Mouse (Mus musculus) hindbrain, embryonic 16.5 days (tissue): ENCODE measurements around the gene Elmsan1. TPM values are rescaled to one million over a fixed set of nuclear protein-coding genes. Genes with fewer than 3 reads are reported as not detected.

Source experiments
- ATAC-seq: fragments of 200-750 bp; cut with Nextera tagmentation; 2 replicates; pipeline ENCODE4 v1.8.0; 2017; ENCODE audit warnings: moderate TSS enrichment, moderate library complexity
- H3K27ac ChIP-seq: fragments of 300-500 bp; sonication (generic); 2 replicates; pipeline ENCODE4 v1.5.1; 2014; ENCODE audit warnings: low read depth, mild to moderate bottlenecking, control low read depth, low read length, moderate library complexity
- H3K27me3 ChIP-seq: fragments of 300-500 bp; sonication (generic); replicated peaks from 2 replicates; pipeline ENCODE4 v1.6.1; 2014; ENCODE audit warnings: low read length; ENCODE audit not compliant: control insufficient read depth, insufficient read depth
- H3K36me3 ChIP-seq: fragments of 300-500 bp; sonication (generic); 2 replicates; pipeline ENCODE4 v1.6.1; 2014; ENCODE audit warnings: mild to moderate bottlenecking, low read length, moderate library complexity, mixed read lengths; ENCODE audit not compliant: control insufficient read depth, insufficient read depth
- H3K4me1 ChIP-seq: fragments of 300-500 bp; sonication (generic); 2 replicates; pipeline ENCODE4 v1.6.1; 2014; ENCODE audit warnings: low read depth, low read length; ENCODE audit not compliant: control insufficient read depth, insufficient read depth
- H3K4me2 ChIP-seq: fragments of 300-500 bp; sonication (generic); 2 replicates; pipeline ENCODE4 v1.6.1; 2014; ENCODE audit warnings: mild to moderate bottlenecking, low read length, control low read depth, moderate library complexity
- H3K4me3 ChIP-seq: fragments of 300-500 bp; sonication (generic); 2 replicates; pipeline ENCODE4 v1.5.1; 2014; ENCODE audit warnings: mild to moderate bottlenecking, low read length, control low read depth, moderate library complexity
- H3K9ac ChIP-seq: fragments of 300-500 bp; sonication (generic); 2 replicates; pipeline ENCODE4 v1.6.1; 2014; ENCODE audit warnings: low read depth, mild to moderate bottlenecking, control low read depth, low read length, moderate library complexity
- H3K9me3 ChIP-seq: fragments of 300-500 bp; sonication (generic); 2 replicates; pipeline ENCODE4 v1.6.1; 2014; ENCODE audit warnings: mild to moderate bottlenecking, low read length, moderate library complexity; ENCODE audit not compliant: control insufficient read depth
- WGBS: fragments of 180-500 bp; shearing (Covaris S2); extraction: QIAGEN DNeasy Blood & Tissue Kit; methylation state at CpG from one replicate; pipeline ENCODE4 v1.1.7; 2014; 5-methylcytosine and 5-hydroxymethylcytosine counted together
- polyA plus RNA-seq: library from polyadenylated mRNA; unstranded; fragments of >200 nt; fragmentation: Nextera tagmentation; extraction: Ambion mirVana; gene quantifications from 2 replicates; pipeline ENCODE4 v1.2.1, GENCODE M21; 2015

Elmsan1 gene
- polyA plus RNA-seq, 1 experiment from 2014 or later, result 3.1 TPM

- no peak overlapping the region for H3K4me2 ChIP-seq
- peak; percentile 82 for ATAC-seq
Measured at GRCm38 (mm10) chr12:84180701-84181435, 37.8 kb downstream of the Elmsan1 start.

DNA sequence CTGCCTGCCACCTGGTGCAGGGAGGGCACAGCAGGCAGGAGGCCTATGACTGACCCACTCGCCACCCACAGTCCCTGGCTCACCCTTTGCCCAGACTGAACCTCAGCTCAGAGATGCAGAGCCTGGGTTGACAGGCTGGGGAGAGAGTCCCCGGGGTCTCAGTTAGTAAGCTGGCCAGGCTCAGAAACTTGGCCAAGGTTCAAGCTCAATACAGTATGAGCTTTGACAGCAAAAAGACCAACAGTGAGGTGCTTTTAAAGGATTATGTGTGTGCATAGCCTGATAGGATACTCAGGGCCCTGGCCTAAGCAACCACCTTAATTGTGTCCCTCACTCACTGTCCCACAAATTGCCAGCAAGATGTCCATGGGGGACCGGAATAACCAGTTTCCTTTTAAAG lies 38.6 kb downstream of the Elmsan1 start:
- Histone ChIP-seq H3K36me3 (no peaks in the 10 kb centered on the region), H3K4me2 (no peak overlapping the region), H3K27ac (no peak overlapping the region; the same call in 1 of the 2 replicates), H3K27me3 (no peaks in the 10 kb centered on the region), H3K4me1 (peaks cover 41% of the 10 kb centered on the region), H3K9ac (no peak overlapping the region; the same call in 1 of the 2 replicates), H3K9me3 (no peaks in the 10 kb centered on the region), H3K4me3 (no peak overlapping the region)
- 54% methylated on average over 3 of the region's 3 CpGs for WGBS
- ATAC-seq, result no peak

More at GRCm38 (mm10) chr12:84180701-84181435, 37.8 kb downstream of the Elmsan1 start:
- H3K36me3 ChIP-seq, result no peaks in the 10 kb centered on the region
- 42% methylated on average over 8 of the region's 8 CpGs for WGBS
- H3K9me3 ChIP-seq, result no peaks in the 10 kb centered on the region
- no peak overlapping the region for H3K9ac ChIP-seq
- peaks cover 36% of the 10 kb centered on the region for H3K4me1 ChIP-seq
- H3K4me3 ChIP-seq, result no peak overlapping the region
- H3K27me3 ChIP-seq, result no peaks in the 10 kb centered on the region
- 0 out of 2 replicates have a peak overlapping the region, but pooled peaks have one; percentile 4 for H3K27ac ChIP-seq

GRCm38 (mm10) chr12:84178652-84179445 lies 39.8 kb downstream of the Elmsan1 start:
- Histone ChIP-seq H3K4me1 (peaks cover 47% of the 10 kb centered on the region), H3K27ac (no peak overlapping the region), H3K9me3 (no peaks in the 10 kb centered on the region), H3K4me2 (no peak overlapping the region), H3K9ac (no peak overlapping the region), H3K4me3 (no peak overlapping the region), H3K27me3 (no peaks in the 10 kb centered on the region), H3K36me3 (peaks cover 1% of the 10 kb centered on the region; the same call in 1 of the 2 replicates)
- WGBS, result 79% methylated on average over 10 of the region's 10 CpGs
- ATAC-seq, result no peak

DNA sequence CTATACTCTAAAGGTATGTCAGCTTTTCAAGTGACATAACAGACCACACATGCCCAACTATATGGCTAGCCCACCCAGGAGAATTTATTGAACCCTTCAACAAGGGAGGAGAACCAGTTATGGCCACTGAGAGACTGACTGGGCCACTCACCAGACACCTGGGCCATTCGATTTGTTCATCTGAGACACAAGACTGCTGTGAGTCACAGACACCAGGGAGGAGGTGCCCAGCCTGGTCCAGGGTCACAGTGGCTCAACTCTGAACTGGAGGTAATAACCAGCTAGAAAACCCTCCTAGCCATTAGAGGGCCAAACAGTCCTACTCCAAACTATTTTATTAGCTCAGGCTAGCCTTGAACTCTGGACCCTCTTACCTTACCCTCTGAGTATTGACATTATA lies 40.6 kb downstream of the Elmsan1 start:
- WGBS, result 45% methylated on average over 1 of the region's 1 CpGs
- no peak for ATAC-seq
- Histone ChIP-seq H3K36me3 (peaks cover 9% of the 10 kb centered on the region), H3K27ac (no peak overlapping the region), H3K9ac (no peak overlapping the region), H3K9me3 (no peaks in the 10 kb centered on the region), H3K27me3 (no peaks in the 10 kb centered on the region), H3K4me3 (no peak overlapping the region), H3K4me1 (peaks cover 47% of the 10 kb centered on the region), H3K4me2 (no peak overlapping the region)

DNA sequence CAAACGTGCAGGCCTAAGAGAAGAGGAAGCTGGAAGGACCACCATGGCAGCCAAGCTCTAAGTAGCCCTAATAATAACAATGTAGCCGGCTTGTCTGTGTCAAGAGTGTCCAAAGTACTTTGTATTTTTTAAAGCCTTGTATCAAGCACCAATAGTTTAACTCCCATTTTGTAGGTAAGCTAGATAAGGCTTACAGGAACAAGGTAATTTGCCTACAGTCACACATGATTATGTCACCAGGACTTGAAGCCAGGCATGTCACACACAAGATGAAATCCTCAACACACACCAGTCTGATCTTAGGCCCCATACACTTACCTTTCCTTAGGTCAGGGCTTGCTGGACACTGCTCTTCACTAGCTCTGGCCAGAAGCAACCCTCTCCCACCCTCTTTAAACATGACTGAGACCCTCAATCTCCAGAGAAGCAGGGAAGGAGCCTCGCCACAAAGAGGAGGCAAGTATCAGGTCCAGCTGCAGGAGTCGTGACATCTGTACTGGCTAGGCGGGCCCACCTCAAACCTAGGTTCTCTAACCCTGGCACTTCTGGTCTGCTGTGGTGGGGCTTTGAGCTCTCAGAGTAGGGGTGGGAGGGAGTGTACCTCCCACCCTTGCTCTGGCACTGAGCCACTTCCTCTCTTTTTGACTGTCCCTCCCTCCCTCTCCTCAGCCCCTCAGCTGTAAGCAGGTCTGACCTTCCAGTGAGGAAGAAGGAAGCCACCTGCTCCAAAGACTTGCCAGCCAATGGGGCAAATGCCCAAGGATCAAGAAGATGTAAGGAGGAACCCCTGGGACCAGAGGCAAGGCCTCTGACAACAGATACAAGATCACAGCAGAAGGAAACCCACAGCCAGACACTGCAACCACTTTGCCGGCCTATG lies 41.6 kb downstream of the Elmsan1 start:
- peaks cover 13% of the 10 kb centered on the region for H3K36me3 ChIP-seq
- 42% methylated on average over 6 of the region's 6 CpGs for WGBS
- H3K4me1 ChIP-seq, result peaks cover 47% of the 10 kb centered on the region
- ATAC-seq, result no peak
- peak overlapping the region; percentile 76 for H3K9ac ChIP-seq
- H3K27ac ChIP-seq, result peak overlapping the region; percentile 86
- peak overlapping the region; percentile 81; the same call in 1 of the 2 replicates for H3K4me2 ChIP-seq
- H3K9me3 ChIP-seq, result no peaks in the 10 kb centered on the region
- H3K4me3 ChIP-seq, result no peak overlapping the region
- H3K27me3 ChIP-seq, result no peaks in the 10 kb centered on the region

- Histone ChIP-seq H3K9ac (peak overlapping the region; percentile 76), H3K4me2 (peak overlapping the region; percentile 81), H3K27me3 (no peaks in the 10 kb centered on the region), H3K9me3 (no peaks in the 10 kb centered on the region), H3K4me1 (peaks cover 47% of the 10 kb centered on the region), H3K27ac (peak overlapping the region; percentile 86), H3K36me3 (peaks cover 13% of the 10 kb centered on the region), H3K4me3 (peak overlapping the region; percentile 48)
- 0 out of 2 replicates have a peak, but pooled peaks have one; percentile 5 for ATAC-seq
- WGBS, result 5% methylated on average over 13 of the region's 13 CpGs
Measured at GRCm38 (mm10) chr12:84176126-84176769, 42.4 kb downstream of the Elmsan1 start.

DNA sequence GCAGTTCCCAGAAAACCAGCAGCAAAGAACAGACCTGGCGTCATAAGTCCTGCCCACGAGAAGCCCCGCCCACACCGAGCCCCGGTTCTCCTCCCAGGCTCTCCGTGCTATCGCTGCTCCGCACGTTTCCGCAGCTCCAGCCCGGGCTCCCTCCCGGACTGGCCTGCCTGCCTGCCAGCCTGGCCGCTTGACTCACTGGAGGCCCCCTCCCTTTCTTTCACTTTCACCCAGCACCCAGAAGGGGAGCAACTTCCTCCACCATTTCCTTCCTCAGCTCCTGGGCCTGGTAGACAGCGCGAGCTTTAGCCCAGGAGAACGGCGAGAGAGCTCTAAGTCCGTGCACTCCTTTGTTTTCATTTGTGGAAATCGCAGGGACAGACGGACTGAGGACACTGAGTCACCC lies 43.0 kb downstream of the Elmsan1 start:
- H3K9ac ChIP-seq, result peak overlapping the region; percentile 76
- peaks cover 13% of the 10 kb centered on the region for H3K36me3 ChIP-seq
- H3K27me3 ChIP-seq, result no peaks in the 10 kb centered on the region
- H3K9me3 ChIP-seq, result no peaks in the 10 kb centered on the region
- peak overlapping the region; percentile 86 for H3K27ac ChIP-seq
- peak; percentile 85 for ATAC-seq
- H3K4me2 ChIP-seq, result peak overlapping the region; percentile 81
- H3K4me1 ChIP-seq, result peaks cover 41% of the 10 kb centered on the region
- under 1% methylated on average over 20 of the region's 20 CpGs for WGBS
- H3K4me3 ChIP-seq, result peak overlapping the region; percentile 48

GRCm38 (mm10) chr12:84174871-84175270 lies 43.8 kb downstream of the Elmsan1 start:
- WGBS, result 83% methylated on average over 6 of the region's 6 CpGs
- Histone ChIP-seq H3K9ac (no peak overlapping the region; the same call in 1 of the 2 replicates), H3K27ac (peak overlapping the region; percentile 86), H3K4me2 (peak overlapping the region; percentile 81; the same call in 1 of the 2 replicates), H3K27me3 (no peaks in the 10 kb centered on the region), H3K4me3 (no peak overlapping the region), H3K9me3 (no peaks in the 10 kb centered on the region), H3K4me1 (peaks cover 34% of the 10 kb centered on the region), H3K36me3 (peaks cover 13% of the 10 kb centered on the region)
- no peak for ATAC-seq
